Mouse (Mus musculus): Measurements from ENCODE around the gene Rgs6. TPM values are rescaled to one million over a fixed set of nuclear protein-coding genes. Genes with fewer than 3 reads are reported as not detected.
A peak's percentile ranks its signal among the peaks of the same experiment; 100 is the strongest.

The Rgs6 gene
- polyA plus RNA-seq, 1 experiment: 0.14 TPM

DNA sequence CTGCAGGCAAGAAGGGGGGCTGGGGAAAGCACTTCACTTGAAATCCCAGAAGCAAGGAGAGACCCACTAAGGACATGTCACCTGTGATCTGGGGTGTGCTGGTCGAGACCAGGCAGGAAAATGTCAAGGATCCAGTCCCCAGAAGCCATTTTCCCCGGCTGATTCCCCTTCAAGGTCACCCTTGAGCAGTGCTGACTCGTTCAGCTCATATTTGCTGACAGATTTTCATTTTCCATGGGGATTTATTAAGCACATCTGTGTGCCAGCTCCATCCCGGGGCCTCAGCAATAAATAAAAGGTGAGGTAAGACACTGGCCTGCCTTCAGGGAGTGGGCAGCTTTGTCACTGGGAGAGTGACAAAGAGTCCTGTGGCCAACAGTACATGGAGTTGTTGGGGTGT is 87.0 kb downstream of the Rgs6 start:
- Histone ChIP-seq H3K4me3 (ENCODE audit: extremely low read depth, insufficient read depth, insufficient read length) (no peak overlapping the region), H3K27ac (ENCODE audit: insufficient read depth, low read length) (no peak overlapping the region), H3K4me1 (ENCODE audit: control insufficient read depth, insufficient read depth, insufficient read length) (no peaks in the 10 kb centered on the region), H3K36me3 (ENCODE audit: control insufficient read depth, insufficient read depth, low read length) (no peaks in the 10 kb centered on the region), H3K27me3 (ENCODE audit: control insufficient read depth, insufficient read depth, low read length) (no peaks in the 10 kb centered on the region)
- TF ChIP-seq CTCF (IDR thresholded peaks at IDR 0.05; ENCODE audit: extremely low read depth, insufficient read depth, insufficient read length, insufficient replicate concordance): no peak
- no peak for TF ChIP-seq POLR2A (IDR thresholded peaks at IDR 0.05; ENCODE audit: low read depth, low read length)
- WGBS: 72% methylated on average over 4 of the region's 4 CpGs
- DNase-seq (ENCODE audit: low read depth in 1 of 2, low spot score in 2 of 2): no peak

- 72% methylated on average over 2 of the region's 2 CpGs for WGBS
- Histone ChIP-seq H3K4me1 (ENCODE audit: control insufficient read depth, insufficient read depth, insufficient read length) (no peaks in the 10 kb centered on the region), H3K27ac (ENCODE audit: insufficient read depth, low read length) (no peak overlapping the region), H3K36me3 (ENCODE audit: control insufficient read depth, insufficient read depth, low read length) (no peaks in the 10 kb centered on the region), H3K4me3 (ENCODE audit: extremely low read depth, insufficient read depth, insufficient read length) (no peak overlapping the region), H3K27me3 (ENCODE audit: control insufficient read depth, insufficient read depth, low read length) (no peaks in the 10 kb centered on the region)
- DNase-seq (ENCODE audit: low read depth in 1 of 2, low spot score in 2 of 2): no peak
- TF ChIP-seq POLR2A (IDR thresholded peaks at IDR 0.05; ENCODE audit: low read depth, low read length) (no peak), CTCF (IDR thresholded peaks at IDR 0.05; ENCODE audit: extremely low read depth, insufficient read depth, insufficient read length, insufficient replicate concordance) (no peak)
Observed at GRCm38 (mm10) chr12:82687015-82687414, 98.9 kb downstream of the Rgs6 start.

GRCm38 (mm10) chr12:82698886-82699527 is 110.9 kb downstream of the Rgs6 start:
- no peak for DNase-seq (ENCODE audit: low read depth in 1 of 2, low spot score in 2 of 2)
- H3K4me3 ChIP-seq (ENCODE audit: extremely low read depth, insufficient read depth, insufficient read length): no peak overlapping the region
- no peaks in the 10 kb centered on the region for H3K36me3 ChIP-seq (ENCODE audit: control insufficient read depth, insufficient read depth, low read length)
- no peaks in the 10 kb centered on the region for H3K27me3 ChIP-seq (ENCODE audit: control insufficient read depth, insufficient read depth, low read length)
- H3K4me1 ChIP-seq (ENCODE audit: control insufficient read depth, insufficient read depth, insufficient read length): no peaks in the 10 kb centered on the region
- no peak for TF ChIP-seq POLR2A (IDR thresholded peaks at IDR 0.05; ENCODE audit: low read depth, low read length)
- TF ChIP-seq CTCF (IDR thresholded peaks at IDR 0.05; ENCODE audit: extremely low read depth, insufficient read depth, insufficient read length, insufficient replicate concordance): no peak
- WGBS: 82% methylated on average over 12 of the region's 12 CpGs
- H3K27ac ChIP-seq (ENCODE audit: insufficient read depth, low read length): no peak overlapping the region

GRCm38 (mm10) chr12:82699528-82699905 is 111.4 kb downstream of the Rgs6 start:
- no peak for DNase-seq (ENCODE audit: low read depth in 1 of 2, low spot score in 2 of 2)
- no peaks in the 10 kb centered on the region for H3K36me3 ChIP-seq (ENCODE audit: control insufficient read depth, insufficient read depth, low read length)
- H3K27me3 ChIP-seq (ENCODE audit: control insufficient read depth, insufficient read depth, low read length): no peaks in the 10 kb centered on the region
- 95% methylated on average over 3 of the region's 3 CpGs for WGBS
- no peak for TF ChIP-seq POLR2A (IDR thresholded peaks at IDR 0.05; ENCODE audit: low read depth, low read length)
- TF ChIP-seq CTCF (IDR thresholded peaks at IDR 0.05; ENCODE audit: extremely low read depth, insufficient read depth, insufficient read length, insufficient replicate concordance): no peak
- H3K27ac ChIP-seq (ENCODE audit: insufficient read depth, low read length): no peak overlapping the region
- no peaks in the 10 kb centered on the region for H3K4me1 ChIP-seq (ENCODE audit: control insufficient read depth, insufficient read depth, insufficient read length)
- H3K4me3 ChIP-seq (ENCODE audit: extremely low read depth, insufficient read depth, insufficient read length): no peak overlapping the region

- no peak overlapping the region for H3K4me3 ChIP-seq (ENCODE audit: extremely low read depth, insufficient read depth, insufficient read length)
- no peaks in the 10 kb centered on the region for H3K36me3 ChIP-seq (ENCODE audit: control insufficient read depth, insufficient read depth, low read length)
- DNase-seq (ENCODE audit: low read depth in 1 of 2, low spot score in 2 of 2): no peak
- no peak overlapping the region for H3K27ac ChIP-seq (ENCODE audit: insufficient read depth, low read length)
- H3K27me3 ChIP-seq (ENCODE audit: control insufficient read depth, insufficient read depth, low read length): no peaks in the 10 kb centered on the region
- no peak for TF ChIP-seq CTCF (IDR thresholded peaks at IDR 0.05; ENCODE audit: extremely low read depth, insufficient read depth, insufficient read length, insufficient replicate concordance)
- no peak for TF ChIP-seq POLR2A (IDR thresholded peaks at IDR 0.05; ENCODE audit: low read depth, low read length)
- H3K4me1 ChIP-seq (ENCODE audit: control insufficient read depth, insufficient read depth, insufficient read length): no peaks in the 10 kb centered on the region
- 80% methylated on average over 10 of the region's 10 CpGs for WGBS
Observed at GRCm38 (mm10) chr12:82700241-82700640, 112.1 kb downstream of the Rgs6 start.

DNA sequence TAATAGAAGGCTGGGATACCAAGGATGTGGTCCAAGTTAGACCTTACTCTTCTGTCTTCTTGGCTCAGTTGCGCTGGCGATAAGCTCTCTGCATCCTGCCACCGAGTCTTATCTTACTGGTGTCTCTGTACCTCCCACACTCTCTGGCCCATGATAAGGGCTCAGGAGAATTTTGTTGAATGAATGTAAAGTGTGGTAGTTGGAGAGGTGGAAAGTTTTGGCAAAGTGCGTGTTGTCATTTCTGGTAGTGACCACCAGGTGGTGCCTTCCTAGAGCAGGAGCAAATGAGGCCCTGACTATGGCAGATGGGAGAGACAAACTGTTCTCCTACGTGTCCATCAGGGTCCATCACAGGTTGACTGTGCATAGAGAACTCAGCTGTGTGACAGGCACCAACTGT is 112.7 kb downstream of the Rgs6 start:
- no peaks in the 10 kb centered on the region for H3K36me3 ChIP-seq (ENCODE audit: control insufficient read depth, insufficient read depth, low read length)
- no peaks in the 10 kb centered on the region for H3K27me3 ChIP-seq (ENCODE audit: control insufficient read depth, insufficient read depth, low read length)
- TF ChIP-seq CTCF (IDR thresholded peaks at IDR 0.05; ENCODE audit: extremely low read depth, insufficient read depth, insufficient read length, insufficient replicate concordance) (peak; percentile 25; the same call in 1 of the 2 replicates), POLR2A (IDR thresholded peaks at IDR 0.05; ENCODE audit: low read depth, low read length) (no peak)
- DNase-seq (ENCODE audit: low read depth in 1 of 2, low spot score in 2 of 2): no peak
- 39% methylated on average over 5 of the region's 5 CpGs for WGBS
- no peak overlapping the region for H3K4me3 ChIP-seq (ENCODE audit: extremely low read depth, insufficient read depth, insufficient read length)
- H3K4me1 ChIP-seq (ENCODE audit: control insufficient read depth, insufficient read depth, insufficient read length): no peaks in the 10 kb centered on the region
- no peak overlapping the region for H3K27ac ChIP-seq (ENCODE audit: insufficient read depth, low read length)

DNA sequence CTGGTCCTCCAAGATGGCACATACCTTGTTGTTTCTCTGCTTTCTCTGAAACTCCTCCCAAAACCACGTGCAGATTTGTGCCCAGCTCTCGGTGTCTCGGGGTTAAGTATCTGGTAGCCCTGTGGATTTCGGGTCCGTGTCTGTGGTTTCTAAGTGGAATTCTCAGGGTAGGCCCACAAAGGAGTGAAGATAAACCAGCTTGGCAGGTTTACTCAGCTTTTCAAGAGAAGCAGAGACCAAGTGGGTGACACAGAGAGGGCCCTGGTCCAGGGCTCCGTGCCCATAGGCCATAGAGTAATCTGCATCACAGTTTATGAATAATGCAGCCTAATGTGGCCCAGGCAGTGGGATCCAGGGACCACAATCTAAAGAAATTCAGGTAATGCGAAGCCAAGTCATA is 113.3 kb downstream of the Rgs6 start:
- Histone ChIP-seq H3K27me3 (ENCODE audit: control insufficient read depth, insufficient read depth, low read length) (no peaks in the 10 kb centered on the region), H3K27ac (ENCODE audit: insufficient read depth, low read length) (no peak overlapping the region), H3K4me1 (ENCODE audit: control insufficient read depth, insufficient read depth, insufficient read length) (no peaks in the 10 kb centered on the region), H3K36me3 (ENCODE audit: control insufficient read depth, insufficient read depth, low read length) (no peaks in the 10 kb centered on the region), H3K4me3 (ENCODE audit: extremely low read depth, insufficient read depth, insufficient read length) (no peak overlapping the region)
- TF ChIP-seq CTCF (IDR thresholded peaks at IDR 0.05; ENCODE audit: extremely low read depth, insufficient read depth, insufficient read length, insufficient replicate concordance) (no peak), POLR2A (IDR thresholded peaks at IDR 0.05; ENCODE audit: low read depth, low read length) (no peak)
- DNase-seq (ENCODE audit: low read depth in 1 of 2, low spot score in 2 of 2): no peak
- WGBS: 77% methylated on average over 7 of the region's 7 CpGs

All from spleen, adult 2 months (tissue).